Mouse (Mus musculus) common myeloid progenitor, adult 5-6 weeks (primary cell): ENCODE results near the gene Sparc. TPM values are rescaled to one million over a fixed set of nuclear protein-coding genes. Genes with fewer than 3 reads are reported as not detected.
"Not testable (repeated sequence)": the region's sequence is repeated elsewhere in the genome, so short reads cannot be mapped to it uniquely, and the experiment has no call there.

ENCODE experiments used
- ATAC-seq: replicated peaks from 2 replicates; pipeline ENCODE4 v1.8.0; 2016; ENCODE audit warnings: low read depth, mild to moderate bottlenecking, moderate TSS enrichment, inconsistent platforms; ENCODE audit not compliant: poor library complexity, severe bottlenecking
- total RNA-seq: library from RNA; stranded (forward); fragments of 200-1000, 187-1606 nt; gene quantifications from 2 replicates; pipeline ENCODE4 v1.2.3, GENCODE M21; 2017

Gene Sparc
- total RNA-seq, 1 experiment from 2014 or later: not detected

GRCm38 (mm10) chr11:55439718-55440117 lies 16.7 kb upstream of the Sparc start:
- no peak for ATAC-seq

DNA sequence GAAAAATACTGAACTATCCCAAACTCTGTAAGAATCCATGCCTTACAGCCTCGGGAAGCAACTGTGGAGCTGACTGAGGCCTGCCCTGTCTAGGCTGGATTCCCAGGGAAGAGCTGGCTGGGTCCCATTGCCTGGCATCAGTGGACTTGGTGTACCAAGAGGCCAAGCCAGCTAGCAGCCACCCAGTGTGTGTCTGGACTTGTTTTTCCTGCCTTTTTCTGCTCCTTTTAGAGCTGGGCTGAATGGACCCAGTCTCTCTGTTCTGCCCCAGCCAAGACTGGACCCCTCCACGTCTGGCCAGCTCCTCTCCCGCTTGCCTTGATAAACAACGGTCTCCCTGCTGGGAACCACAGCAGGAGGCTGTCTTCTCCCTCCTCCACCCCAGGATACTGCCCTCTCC lies 15.0 kb upstream of the Sparc start:
- no peak for ATAC-seq

DNA sequence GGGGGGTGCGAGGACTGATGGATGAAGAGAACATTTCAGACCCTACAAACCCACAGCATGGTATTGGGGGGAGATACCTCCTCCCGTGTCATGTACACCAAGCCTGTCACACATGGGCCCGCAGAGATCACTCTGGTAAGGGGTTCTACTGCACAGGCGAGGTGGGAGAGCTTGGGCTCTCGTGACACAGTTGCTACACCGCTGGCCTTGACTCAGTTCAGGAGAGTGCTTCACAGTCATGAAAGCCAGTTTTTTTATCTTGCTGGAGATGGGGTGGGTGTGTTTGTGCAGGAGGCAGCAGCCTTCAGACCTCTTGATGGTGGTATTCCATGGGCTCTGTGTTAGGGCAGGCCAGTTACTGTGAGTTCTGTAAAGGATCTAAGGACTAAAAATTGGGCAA lies 13.1 kb upstream of the Sparc start:
- ATAC-seq: no peak

- peak; percentile 72 for ATAC-seq
Observed at GRCm38 (mm10) chr11:55432981-55433380, 10.0 kb upstream of the Sparc start.

DNA sequence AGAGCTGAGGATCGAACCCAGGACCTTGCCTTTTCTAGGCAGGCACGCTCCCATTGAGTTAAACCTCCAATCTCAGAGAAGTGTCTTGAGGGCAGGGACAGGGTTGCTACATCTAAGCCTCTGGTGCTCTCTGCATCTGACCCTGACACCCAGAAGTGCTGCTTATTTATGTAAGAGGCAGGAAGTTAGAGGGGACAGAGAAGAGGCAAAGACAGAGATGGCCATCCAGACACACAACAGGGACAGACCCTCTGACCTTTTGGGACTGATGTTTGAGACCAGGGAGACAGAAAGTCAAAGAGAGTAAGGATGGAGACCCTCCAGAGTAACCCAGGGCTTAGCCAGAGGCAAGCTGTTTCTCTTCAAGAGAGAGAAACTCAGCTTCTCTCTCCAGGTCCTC lies 7.0 kb upstream of the Sparc start:
- ATAC-seq: no peak

- ATAC-seq: no peak
Observed at GRCm38 (mm10) chr11:55428186-55429012, 5.4 kb upstream of the Sparc start.

DNA sequence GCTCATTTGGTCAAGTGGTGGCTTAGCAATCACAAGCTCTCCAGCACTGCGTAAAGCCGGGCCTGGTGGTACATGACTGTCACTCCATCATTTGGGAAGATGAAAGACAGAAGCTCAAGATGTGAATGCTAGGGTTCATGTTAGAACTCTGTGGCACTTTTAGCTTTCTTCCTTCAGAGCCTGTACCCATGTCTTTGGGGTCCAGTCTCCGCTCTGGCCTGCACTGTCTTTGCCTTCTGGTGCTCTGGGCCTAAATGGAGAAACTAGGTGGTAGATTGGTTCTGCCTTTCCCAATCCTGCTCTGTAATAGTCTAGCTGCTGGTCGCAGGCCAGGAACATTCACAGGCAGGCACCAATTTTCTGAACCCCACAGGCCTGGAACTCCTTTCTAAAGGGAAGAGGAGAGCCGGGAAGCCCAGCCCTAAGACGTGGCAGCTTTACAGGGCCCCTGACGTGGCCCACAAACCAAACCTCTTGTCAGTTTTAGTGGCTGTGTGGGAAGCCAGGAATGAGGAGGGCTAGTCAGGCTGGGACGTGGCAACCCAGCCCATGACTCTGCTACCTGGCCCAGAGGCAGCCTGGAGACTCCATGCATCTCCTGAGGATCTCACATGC lies 1.9 kb upstream of the Sparc start:
- no peak for ATAC-seq

DNA sequence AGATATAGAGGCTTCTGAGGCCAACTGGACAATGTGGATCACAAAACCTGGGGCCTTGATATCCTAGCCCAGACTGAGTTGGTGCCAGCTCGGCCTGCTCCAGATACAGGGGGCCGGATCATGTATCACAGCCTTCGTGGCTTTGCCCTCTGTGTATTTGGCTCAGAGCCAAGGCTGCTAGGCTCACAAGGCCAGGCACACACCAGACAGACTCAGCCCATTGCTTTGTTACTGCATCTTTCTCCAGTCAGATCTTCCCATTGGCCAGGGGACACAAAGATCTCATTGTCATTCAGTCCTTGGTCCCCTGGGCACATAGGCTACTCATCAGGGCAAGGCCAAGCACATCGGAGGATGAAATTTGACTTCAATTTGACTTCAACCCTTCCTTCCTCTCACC lies 773 bp upstream of the Sparc start:
- no peak for ATAC-seq

GRCm38 (mm10) chr11:55419678-55420307 lies 3.2 kb downstream of the Sparc start:
- ATAC-seq: no peak

DNA sequence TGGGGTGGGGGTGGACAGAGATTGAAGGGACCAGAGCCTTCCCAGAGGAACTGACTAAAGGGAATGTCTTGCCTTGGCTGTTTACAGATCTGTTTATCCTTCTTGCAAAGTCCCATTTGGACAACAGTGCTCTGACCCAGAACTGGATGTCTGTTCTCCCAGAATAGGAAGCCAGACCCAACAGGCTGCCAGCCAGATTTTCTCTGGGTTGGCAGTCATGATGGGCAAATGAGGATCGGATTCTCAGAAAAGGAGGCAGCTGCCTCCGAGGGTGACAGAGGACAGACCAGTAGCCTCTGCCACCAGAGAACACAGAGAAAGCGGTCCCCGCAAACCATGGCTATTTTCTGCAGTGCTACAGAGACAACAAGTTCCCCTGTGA lies 3.7 kb downstream of the Sparc start:
- no peak for ATAC-seq

DNA sequence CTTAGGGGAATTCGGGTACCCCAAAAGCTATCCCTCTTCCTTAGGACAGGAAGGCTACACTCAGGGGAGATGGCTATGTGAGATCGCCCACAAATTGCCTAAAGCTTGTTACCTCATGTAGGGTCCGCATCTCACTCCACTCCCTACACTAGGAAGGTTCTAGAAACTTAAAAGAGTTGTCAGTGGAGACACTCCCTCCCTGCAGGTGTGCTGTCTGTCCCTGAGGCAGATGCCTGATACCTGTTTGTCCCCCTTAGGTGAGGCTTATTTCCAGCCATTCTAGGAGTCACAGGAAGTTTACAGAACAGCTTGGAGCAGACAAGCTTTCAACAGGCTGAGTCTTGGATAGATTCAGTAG lies 4.3 kb downstream of the Sparc start:
- ATAC-seq: no peak

GRCm38 (mm10) chr11:55417898-55418703 lies 4.9 kb downstream of the Sparc start:
- ATAC-seq: peak; percentile 33; the same call in 1 of the 2 replicates

GRCm38 (mm10) chr11:55416609-55417265 lies 6.2 kb downstream of the Sparc start:
- ATAC-seq: peak; percentile 21; the same call in 1 of the 2 replicates

DNA sequence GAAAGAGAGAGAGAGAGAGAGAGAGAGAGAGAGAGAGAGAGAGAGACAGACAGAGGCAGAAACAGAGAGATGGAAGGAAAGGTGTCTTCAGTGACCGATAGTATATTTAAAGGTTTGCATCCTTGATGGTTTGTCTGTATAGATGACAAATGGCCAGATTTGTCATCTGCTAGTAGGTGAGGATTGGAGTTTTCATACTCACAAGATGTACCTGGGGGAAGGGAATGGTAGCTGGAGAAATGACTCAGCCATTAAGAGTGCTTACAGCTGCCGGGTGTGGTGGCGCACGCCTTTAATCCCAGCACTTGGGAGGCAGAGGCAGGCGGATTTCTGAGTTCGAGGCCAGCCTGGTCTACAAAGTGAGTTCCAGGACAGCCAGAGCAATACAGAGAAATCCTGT lies 7.3 kb downstream of the Sparc start:
- ATAC-seq: not testable (repeated sequence)

DNA sequence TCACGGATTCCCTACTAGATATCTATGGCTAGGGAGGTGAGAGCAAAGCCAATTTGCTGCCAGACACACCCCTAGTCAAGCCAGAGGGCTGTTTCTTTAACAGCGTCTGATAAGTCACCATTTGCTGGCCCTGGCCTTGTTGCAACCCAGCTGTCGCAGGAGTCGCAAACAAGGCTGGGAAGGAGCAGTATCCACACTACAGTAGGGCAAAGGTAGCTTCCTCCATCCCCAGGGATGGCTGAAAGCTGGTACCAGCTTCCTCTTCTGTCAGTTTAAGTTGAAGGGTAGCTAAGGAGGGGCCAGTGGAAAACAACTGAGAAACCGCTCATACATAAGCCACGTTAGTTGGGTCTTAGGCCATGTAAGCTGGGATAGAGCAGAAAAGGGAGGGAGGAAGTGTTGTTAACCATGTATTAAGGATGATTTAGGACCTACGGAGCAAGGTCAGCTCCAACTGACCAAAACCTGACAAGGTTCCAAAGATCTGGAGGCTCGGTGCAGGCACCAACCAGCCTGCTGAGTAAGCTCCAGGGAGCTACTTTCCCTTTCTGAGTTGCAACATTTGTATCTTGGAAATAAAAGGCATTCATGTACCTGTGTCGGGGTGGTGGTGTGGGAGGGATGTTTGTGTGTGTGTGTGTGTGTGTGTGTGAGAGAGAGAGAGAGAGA lies 7.8 kb downstream of the Sparc start:
- peak; percentile 19 for ATAC-seq

DNA sequence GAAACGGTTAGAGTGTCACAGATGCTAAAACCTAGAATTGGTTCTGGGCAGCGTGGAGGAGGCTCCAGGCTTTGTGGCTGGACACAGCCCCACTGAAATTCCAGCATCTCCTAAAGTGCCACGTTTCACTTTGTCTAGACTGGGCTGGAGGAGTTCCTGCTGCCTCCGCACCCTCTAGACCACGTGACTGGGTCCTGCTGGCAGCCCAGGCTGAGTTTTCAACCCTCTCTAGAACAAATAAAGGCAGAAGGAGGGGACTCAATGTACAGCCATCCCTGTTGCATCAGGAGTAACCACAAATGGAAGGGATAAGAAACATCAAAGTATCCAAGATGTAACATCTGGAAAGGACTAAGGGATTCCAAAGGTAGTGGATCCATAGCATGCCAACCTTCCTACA lies 8.7 kb downstream of the Sparc start:
- no peak for ATAC-seq

GRCm38 (mm10) chr11:55413416-55413796 lies 9.6 kb downstream of the Sparc start:
- ATAC-seq: no peak

GRCm38 (mm10) chr11:55412680-55413415 lies 10.1 kb downstream of the Sparc start:
- no peak for ATAC-seq

GRCm38 (mm10) chr11:55412034-55412433 lies 10.9 kb downstream of the Sparc start:
- no peak for ATAC-seq
